Mouse (Mus musculus): Measurements from ENCODE around the gene 2810021J22Rik. TPM values are rescaled to one million over a fixed set of nuclear protein-coding genes. Genes with fewer than 3 reads are reported as not detected.

Gene 2810021J22Rik
- polyA plus RNA-seq, 1 experiment from 2014 or later, result 3.2 TPM

DNA sequence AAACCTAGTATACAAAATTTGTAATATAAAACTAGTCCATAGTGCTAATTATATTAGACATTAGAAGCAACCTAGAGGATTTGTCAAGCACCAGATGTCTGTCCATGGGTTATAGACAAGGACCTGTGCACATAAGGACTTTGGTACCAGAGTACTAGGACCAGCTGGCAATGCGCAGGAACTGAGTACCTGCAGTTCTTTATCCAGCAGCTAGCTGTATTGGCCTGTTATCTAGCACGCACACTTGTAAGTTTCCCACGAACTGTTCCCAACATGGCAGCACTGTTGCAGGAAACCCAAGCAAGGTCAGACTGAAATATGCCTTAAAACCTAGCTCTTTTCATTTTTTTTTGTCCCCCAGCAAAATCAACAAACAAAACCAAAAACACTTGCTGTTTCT lies 63.2 kb downstream of the 2810021J22Rik start:
- ATAC-seq (no peak), DNase-seq (ENCODE audit: low spot score) (no peak)
- H3K4me3 ChIP-seq (ENCODE audit: low read depth, low read length), result no peak overlapping the region
- H3K9ac ChIP-seq (replicated peaks; ENCODE audit: low read depth), result no peak overlapping the region
- TF ChIP-seq CTCF (IDR thresholded peaks at IDR 0.05) (no peak), EP300 (IDR thresholded peaks at IDR 0.05) (no peak)
- no peak overlapping the region for H3K4me2 ChIP-seq (replicated peaks; ENCODE audit: low read depth, low read length)
- H3K9me3 ChIP-seq (ENCODE audit: low read length), result no peaks in the 10 kb centered on the region
- H3K27me3 ChIP-seq (replicated peaks; ENCODE audit: insufficient read depth, low read length), result no peaks in the 10 kb centered on the region
- peaks cover 23% of the 10 kb centered on the region; the same call in 1 of the 2 replicates for H3K36me3 ChIP-seq (ENCODE audit: insufficient read depth, low read length)
- WGBS, result 85% methylated on average over 3 of the region's 3 CpGs
- H3K27ac ChIP-seq (ENCODE audit: low read length), result no peak overlapping the region
- H3K4me1 ChIP-seq (ENCODE audit: insufficient read depth, low read depth, low read length), result no peaks in the 10 kb centered on the region

- WGBS, result 64% methylated on average over 4 of the region's 4 CpGs
- Histone ChIP-seq H3K4me3 (ENCODE audit: low read depth, low read length) (no peak overlapping the region), H3K9me3 (ENCODE audit: low read length) (no peaks in the 10 kb centered on the region), H3K9ac (replicated peaks; ENCODE audit: low read depth) (no peak overlapping the region), H3K27me3 (replicated peaks; ENCODE audit: insufficient read depth, low read length) (no peaks in the 10 kb centered on the region), H3K27ac (ENCODE audit: low read length) (no peak overlapping the region), H3K4me2 (replicated peaks; ENCODE audit: low read depth, low read length) (no peak overlapping the region), H3K36me3 (ENCODE audit: insufficient read depth, low read length) (peaks cover 23% of the 10 kb centered on the region; the same call in 1 of the 2 replicates), H3K4me1 (ENCODE audit: insufficient read depth, low read depth, low read length) (no peaks in the 10 kb centered on the region)
- DNase-seq (ENCODE audit: low spot score) (no peak), ATAC-seq (no peak)
- TF ChIP-seq CTCF (IDR thresholded peaks at IDR 0.05) (peak; percentile 45), EP300 (IDR thresholded peaks at IDR 0.05) (no peak)
Measured at GRCm38 (mm10) chr11:58931576-58931975, 64.6 kb downstream of the 2810021J22Rik start.

Other genes starting within 250 kb of the 2810021J22Rik start
- gene Olfr323, start 236.7 kb upstream of the 2810021J22Rik start, polyA plus RNA-seq (2015; fragmentation: Nextera tagmentation; extraction: Ambion mirVana), result not detected in 2 replicates
- gene Trim58, start 226.8 kb upstream of the 2810021J22Rik start, polyA plus RNA-seq (2015; fragmentation: Nextera tagmentation; extraction: Ambion mirVana), result 0.08 and 0.20 TPM in 2 replicates
- gene Olfr322, start 208.4 kb upstream of the 2810021J22Rik start, polyA plus RNA-seq (2015; fragmentation: Nextera tagmentation; extraction: Ambion mirVana), result not detected in 2 replicates
- not detected in 2 replicates for gene Olfr320, start 186.1 kb upstream of the 2810021J22Rik start, polyA plus RNA-seq (2015; fragmentation: Nextera tagmentation; extraction: Ambion mirVana)
- not detected in 2 replicates for gene Olfr319, start 168.1 kb upstream of the 2810021J22Rik start, polyA plus RNA-seq (2015; fragmentation: Nextera tagmentation; extraction: Ambion mirVana)
- not detected in 2 replicates for gene Olfr318, start 143.2 kb upstream of the 2810021J22Rik start, polyA plus RNA-seq (2015; fragmentation: Nextera tagmentation; extraction: Ambion mirVana)
- not detected in 2 replicates for gene Olfr317, start 128.0 kb upstream of the 2810021J22Rik start, polyA plus RNA-seq (2015; fragmentation: Nextera tagmentation; extraction: Ambion mirVana)
- gene Olfr316, start 114.5 kb upstream of the 2810021J22Rik start, polyA plus RNA-seq (2015; fragmentation: Nextera tagmentation; extraction: Ambion mirVana), result not detected in 2 replicates
- gene Olfr315, start 94.0 kb upstream of the 2810021J22Rik start, polyA plus RNA-seq (2015; fragmentation: Nextera tagmentation; extraction: Ambion mirVana), result not detected in 2 replicates
- not detected in 2 replicates for gene Olfr314, start 84.3 kb upstream of the 2810021J22Rik start, polyA plus RNA-seq (2015; fragmentation: Nextera tagmentation; extraction: Ambion mirVana)
- 31.4 and 36.1 TPM in 2 replicates for gene Fam183b, start 65.3 kb upstream of the 2810021J22Rik start, polyA plus RNA-seq (2015; fragmentation: Nextera tagmentation; extraction: Ambion mirVana)
- not detected in 2 replicates for gene Olfr313, start 52.2 kb upstream of the 2810021J22Rik start, polyA plus RNA-seq (2015; fragmentation: Nextera tagmentation; extraction: Ambion mirVana)
- not detected in 2 replicates for gene Olfr312, start 38.0 kb upstream of the 2810021J22Rik start, polyA plus RNA-seq (2015; fragmentation: Nextera tagmentation; extraction: Ambion mirVana)
- gene Olfr311, start 28.0 kb upstream of the 2810021J22Rik start, polyA plus RNA-seq (2015; fragmentation: Nextera tagmentation; extraction: Ambion mirVana), result not detected in 2 replicates
- gene Gm12258, start 20.1 kb upstream of the 2810021J22Rik start, polyA plus RNA-seq (2015; fragmentation: Nextera tagmentation; extraction: Ambion mirVana), result 5.4 and 5.5 TPM in 2 replicates
- gene Zfp39, start 37.0 kb downstream of the 2810021J22Rik start, polyA plus RNA-seq (2015; fragmentation: Nextera tagmentation; extraction: Ambion mirVana), result 2.4 and 2.8 TPM in 2 replicates
- gene Btnl10, start 50.7 kb downstream of the 2810021J22Rik start, polyA plus RNA-seq (2015; fragmentation: Nextera tagmentation; extraction: Ambion mirVana), result 0.05 and 0.12 TPM in 2 replicates
- 168 and 169 TPM in 2 replicates for gene Rnf187, start 71.7 kb downstream of the 2810021J22Rik start, polyA plus RNA-seq (2015; fragmentation: Nextera tagmentation; extraction: Ambion mirVana)
- 2.6 TPM in 2 replicates for gene Hist3h2ba, start 81.7 kb downstream of the 2810021J22Rik start, polyA plus RNA-seq (2015; fragmentation: Nextera tagmentation; extraction: Ambion mirVana)
- 21.6 and 28.6 TPM in 2 replicates for gene Hist3h2a, start 87.5 kb downstream of the 2810021J22Rik start, polyA plus RNA-seq (2015; fragmentation: Nextera tagmentation; extraction: Ambion mirVana)
- 0.62 and 0.83 TPM in 2 replicates for gene Trim17, start 87.5 kb downstream of the 2810021J22Rik start, polyA plus RNA-seq (2015; fragmentation: Nextera tagmentation; extraction: Ambion mirVana)
- 19.1 and 20.2 TPM in 2 replicates for gene Trim11, start 110.9 kb downstream of the 2810021J22Rik start, polyA plus RNA-seq (2015; fragmentation: Nextera tagmentation; extraction: Ambion mirVana)